Mouse (Mus musculus): ENCODE results near the gene Prkar2a. TPM values are rescaled to one million over a fixed set of nuclear protein-coding genes. Genes with fewer than 3 reads are reported as not detected.

The Prkar2a gene
- polyA plus RNA-seq, 1 experiment from 2014 or later = 50.1 TPM

- Histone ChIP-seq H3K9ac (no peak overlapping the region), H3K4me2 (no peak overlapping the region), H3K4me3 (no peak overlapping the region), H3K36me3 (peaks cover 63% of the 10 kb centered on the region), H3K27me3 (no peaks in the 10 kb centered on the region), H3K27ac (no peak overlapping the region), H3K9me3 (no peaks in the 10 kb centered on the region), H3K4me1 (replicated peaks) (no peaks in the 10 kb centered on the region)
- no peak for ATAC-seq (ENCODE audit: low FRiP score)
- WGBS = 54% methylated on average over 2 of the region's 2 CpGs
Measured at GRCm38 (mm10) chr9:108673151-108673550, 16.0 kb upstream of the Prkar2a start.

- Histone ChIP-seq H3K27me3 (no peaks in the 10 kb centered on the region), H3K9ac (no peak overlapping the region), H3K4me3 (no peak overlapping the region), H3K27ac (no peak overlapping the region), H3K9me3 (no peaks in the 10 kb centered on the region), H3K36me3 (peaks cover 69% of the 10 kb centered on the region), H3K4me2 (no peak overlapping the region), H3K4me1 (replicated peaks) (no peaks in the 10 kb centered on the region)
- no peak for ATAC-seq (ENCODE audit: low FRiP score)
- 92% methylated on average over 15 of the region's 15 CpGs for WGBS
Measured at GRCm38 (mm10) chr9:108680026-108680425, 9.1 kb upstream of the Prkar2a start.

- ATAC-seq (ENCODE audit: low FRiP score) = no peak
- 27% methylated on average over 4 of the region's 4 CpGs for WGBS
- Histone ChIP-seq H3K4me2 (no peak overlapping the region), H3K36me3 (peaks cover 34% of the 10 kb centered on the region), H3K9ac (peak overlapping the region; percentile 39; the same call in 1 of the 2 replicates), H3K4me1 (replicated peaks) (peaks cover 24% of the 10 kb centered on the region), H3K9me3 (no peaks in the 10 kb centered on the region), H3K27ac (no peak overlapping the region), H3K4me3 (no peak overlapping the region), H3K27me3 (peaks cover 5% of the 10 kb centered on the region; the same call in 1 of the 2 replicates)
Measured at GRCm38 (mm10) chr9:108686475-108686887, 2.6 kb upstream of the Prkar2a start.

- Histone ChIP-seq H3K27ac (no peak overlapping the region), H3K27me3 (peaks cover 5% of the 10 kb centered on the region; the same call in 1 of the 2 replicates), H3K36me3 (peaks cover 30% of the 10 kb centered on the region), H3K4me3 (no peak overlapping the region), H3K9me3 (no peaks in the 10 kb centered on the region), H3K9ac (no peak overlapping the region), H3K4me1 (replicated peaks) (peaks cover 27% of the 10 kb centered on the region), H3K4me2 (no peak overlapping the region)
- no peak for ATAC-seq (ENCODE audit: low FRiP score)
- 74% methylated on average over 6 of the region's 6 CpGs for WGBS
Measured at GRCm38 (mm10) chr9:108687181-108687580, 1.9 kb upstream of the Prkar2a start.

GRCm38 (mm10) chr9:108687686-108688085 lies 1.4 kb upstream of the Prkar2a start:
- ATAC-seq (ENCODE audit: low FRiP score) = no peak
- Histone ChIP-seq H3K9ac (no peak overlapping the region), H3K4me1 (replicated peaks) (peaks cover 27% of the 10 kb centered on the region), H3K27me3 (peaks cover 5% of the 10 kb centered on the region; the same call in 1 of the 2 replicates), H3K9me3 (no peaks in the 10 kb centered on the region), H3K4me3 (no peak overlapping the region), H3K27ac (no peak overlapping the region), H3K4me2 (no peak overlapping the region), H3K36me3 (peaks cover 25% of the 10 kb centered on the region)
- 77% methylated on average over 2 of the region's 2 CpGs for WGBS

- no peak overlapping the region for H3K4me2 ChIP-seq
- no peaks in the 10 kb centered on the region for H3K9me3 ChIP-seq
- H3K27me3 ChIP-seq = peaks cover 5% of the 10 kb centered on the region; the same call in 1 of the 2 replicates
- no peak overlapping the region for H3K9ac ChIP-seq
- H3K36me3 ChIP-seq = peaks cover 17% of the 10 kb centered on the region
- peak overlapping the region; percentile 79; the same call in 1 of the 2 replicates for H3K27ac ChIP-seq
- H3K4me1 ChIP-seq (replicated peaks) = peaks cover 34% of the 10 kb centered on the region
- no peak overlapping the region for H3K4me3 ChIP-seq
- 77% methylated on average over 9 of the region's 9 CpGs for WGBS
- ATAC-seq (ENCODE audit: low FRiP score) = no peak
Measured at GRCm38 (mm10) chr9:108688451-108688850, 663 bp upstream of the Prkar2a start.

- H3K27ac ChIP-seq = no peak overlapping the region
- 83% methylated on average over 1 of the region's 1 CpGs for WGBS
- ATAC-seq (ENCODE audit: low FRiP score) = no peak
Measured at GRCm38 (mm10) chr9:108689993-108690392, 879 bp downstream of the Prkar2a start.

GRCm38 (mm10) chr9:108690914-108691313 lies 1.8 kb downstream of the Prkar2a start:
- no peak overlapping the region for H3K4me3 ChIP-seq
- H3K36me3 ChIP-seq = no peaks in the 10 kb centered on the region
- H3K27ac ChIP-seq = no peak overlapping the region
- H3K9me3 ChIP-seq = no peaks in the 10 kb centered on the region
- H3K4me1 ChIP-seq (replicated peaks) = peaks cover 53% of the 10 kb centered on the region
- WGBS = 88% methylated on average over 6 of the region's 6 CpGs
- ATAC-seq (ENCODE audit: low FRiP score) = no peak
- H3K4me2 ChIP-seq = no peak overlapping the region
- H3K9ac ChIP-seq = no peak overlapping the region
- peaks cover 5% of the 10 kb centered on the region; the same call in 1 of the 2 replicates for H3K27me3 ChIP-seq

More at GRCm38 (mm10) chr9:108689993-108690392, 879 bp downstream of the Prkar2a start:
- Histone ChIP-seq H3K4me2 (no peak overlapping the region), H3K9me3 (no peaks in the 10 kb centered on the region), H3K4me3 (no peak overlapping the region), H3K9ac (no peak overlapping the region), H3K27me3 (peaks cover 5% of the 10 kb centered on the region; the same call in 1 of the 2 replicates), H3K4me1 (replicated peaks) (peaks cover 49% of the 10 kb centered on the region), H3K36me3 (peaks cover 3% of the 10 kb centered on the region)

GRCm38 (mm10) chr9:108691371-108691770 lies 2.3 kb downstream of the Prkar2a start:
- peak overlapping the region; percentile 88 for H3K4me3 ChIP-seq
- 69% methylated on average over 8 of the region's 8 CpGs for WGBS
- H3K9me3 ChIP-seq = no peaks in the 10 kb centered on the region
- H3K4me2 ChIP-seq = peak overlapping the region; percentile 82
- peaks cover 51% of the 10 kb centered on the region for H3K4me1 ChIP-seq (replicated peaks)
- no peaks in the 10 kb centered on the region for H3K36me3 ChIP-seq
- no peak for ATAC-seq (ENCODE audit: low FRiP score)
- peaks cover 5% of the 10 kb centered on the region; the same call in 1 of the 2 replicates for H3K27me3 ChIP-seq
- peak overlapping the region; percentile 90 for H3K9ac ChIP-seq
- H3K27ac ChIP-seq = peak overlapping the region; percentile 87

- peak overlapping the region; percentile 90 for H3K9ac ChIP-seq
- ATAC-seq (ENCODE audit: low FRiP score) = peak; percentile 85
- peak overlapping the region; percentile 82 for H3K4me2 ChIP-seq
- H3K27me3 ChIP-seq = peaks cover 5% of the 10 kb centered on the region; the same call in 1 of the 2 replicates
- H3K27ac ChIP-seq = peak overlapping the region; percentile 87
- under 1% methylated on average over 32 of the region's 42 CpGs for WGBS
- H3K4me1 ChIP-seq (replicated peaks) = peaks cover 47% of the 10 kb centered on the region
- no peaks in the 10 kb centered on the region for H3K36me3 ChIP-seq
- peak overlapping the region; percentile 88 for H3K4me3 ChIP-seq
- no peaks in the 10 kb centered on the region for H3K9me3 ChIP-seq
Measured at GRCm38 (mm10) chr9:108691846-108692225, 2.7 kb downstream of the Prkar2a start.

GRCm38 (mm10) chr9:108692226-108693041 lies 3.3 kb downstream of the Prkar2a start:
- peak overlapping the region; percentile 88 for H3K4me3 ChIP-seq
- no peaks in the 10 kb centered on the region for H3K36me3 ChIP-seq
- peaks cover 5% of the 10 kb centered on the region; the same call in 1 of the 2 replicates for H3K27me3 ChIP-seq
- H3K4me1 ChIP-seq (replicated peaks) = peaks cover 46% of the 10 kb centered on the region
- peak overlapping the region; percentile 87 for H3K27ac ChIP-seq
- peak overlapping the region; percentile 82 for H3K4me2 ChIP-seq
- under 1% methylated on average over 88 of the region's 92 CpGs for WGBS
- H3K9ac ChIP-seq = peak overlapping the region; percentile 90
- ATAC-seq (ENCODE audit: low FRiP score) = peak; percentile 78
- no peaks in the 10 kb centered on the region for H3K9me3 ChIP-seq

- Histone ChIP-seq H3K4me3 (peak overlapping the region; percentile 88), H3K4me1 (replicated peaks) (peaks cover 40% of the 10 kb centered on the region), H3K36me3 (no peaks in the 10 kb centered on the region), H3K27me3 (peaks cover 5% of the 10 kb centered on the region; the same call in 1 of the 2 replicates), H3K9me3 (no peaks in the 10 kb centered on the region), H3K9ac (peak overlapping the region; percentile 60), H3K4me2 (peak overlapping the region; percentile 82), H3K27ac (no peak overlapping the region)
- WGBS = 65% methylated on average over 4 of the region's 4 CpGs
- ATAC-seq (ENCODE audit: low FRiP score) = no peak
Measured at GRCm38 (mm10) chr9:108693946-108694345, 4.8 kb downstream of the Prkar2a start.

All from hindbrain, embryonic 13.5 days (tissue).